ENCODE assay signal across 20 mouse cellular contexts in genomic region chr17:36136299-36136848, GRCm38 (mm10). TPM values are rescaled to one million over a fixed set of nuclear protein-coding genes. Genes with fewer than 3 reads are reported as not detected.
"Had no signal": no experiment of that assay in that cellular context is flagged by ENCODE, and none has a peak within 500 bp of the region (broad histone marks: within the 10 kb centered on the region; RNA-seq: fewer than 3 reads in every experiment).

No protein-coding gene starts in this region.

RNA-seq across cellular contexts. Expression of gene Gm7030, which starts 7.1 kb away (rescaled TPM):
- polyA plus RNA-seq: cerebellum, adult 2 months; cortical plate, adult 2 months; embryonic facial prominence, embryonic 10.5 days; embryonic facial prominence, embryonic 11.5 days; embryonic facial prominence, embryonic 12.5 days; embryonic facial prominence, embryonic 13.5 days; embryonic facial prominence, embryonic 14.5 days; embryonic facial prominence, embryonic 15.5 days; forebrain, embryonic 10.5 days; forebrain, embryonic 11.5 days; forebrain, embryonic 12.5 days; forebrain, embryonic 13.5 days; forebrain, embryonic 14.5 days; forebrain, embryonic 15.5 days; forebrain, embryonic 16.5 days; forebrain, postnatal 0 days; frontal cortex, adult 2 months; gonadal fat pad, adult 2 months; heart, adult 2 months had no signal

RNA-seq across cellular contexts. Expression of gene Gm19684, which starts 14.9 kb away (rescaled TPM):
- polyA plus RNA-seq: cerebellum, adult 2 months; cortical plate, adult 2 months; embryonic facial prominence, embryonic 10.5 days; embryonic facial prominence, embryonic 11.5 days; embryonic facial prominence, embryonic 12.5 days; embryonic facial prominence, embryonic 13.5 days; embryonic facial prominence, embryonic 14.5 days; embryonic facial prominence, embryonic 15.5 days; erythroblast, embryonic 14.5 days; forebrain, embryonic 10.5 days; forebrain, embryonic 11.5 days; forebrain, embryonic 12.5 days; forebrain, embryonic 13.5 days; forebrain, embryonic 14.5 days; forebrain, embryonic 15.5 days; forebrain, embryonic 16.5 days; forebrain, postnatal 0 days had no signal

RNA-seq across cellular contexts. Expression of gene Gm8909, which starts 32.0 kb away (rescaled TPM):
- polyA plus RNA-seq: cerebellum, adult 2 months; cortical plate, adult 2 months; embryonic facial prominence, embryonic 10.5 days; embryonic facial prominence, embryonic 11.5 days; embryonic facial prominence, embryonic 12.5 days; embryonic facial prominence, embryonic 13.5 days; embryonic facial prominence, embryonic 14.5 days; embryonic facial prominence, embryonic 15.5 days; erythroblast, embryonic 14.5 days; forebrain, embryonic 10.5 days; forebrain, embryonic 11.5 days; forebrain, embryonic 12.5 days; forebrain, embryonic 13.5 days; forebrain, embryonic 14.5 days; forebrain, embryonic 15.5 days; forebrain, embryonic 16.5 days; forebrain, postnatal 0 days; frontal cortex, adult 2 months; heart, adult 2 months had no signal

RNA-seq across cellular contexts. Expression of gene H2-T3, which starts 53.7 kb away (rescaled TPM):
- polyA plus RNA-seq: cerebellum, adult 2 months; cortical plate, adult 2 months; embryonic facial prominence, embryonic 10.5 days; embryonic facial prominence, embryonic 11.5 days; embryonic facial prominence, embryonic 12.5 days; embryonic facial prominence, embryonic 13.5 days; embryonic facial prominence, embryonic 14.5 days; embryonic facial prominence, embryonic 15.5 days; erythroblast, embryonic 14.5 days; forebrain, embryonic 10.5 days; forebrain, embryonic 11.5 days; forebrain, embryonic 12.5 days; forebrain, embryonic 13.5 days; forebrain, embryonic 14.5 days; forebrain, embryonic 15.5 days; forebrain, embryonic 16.5 days; forebrain, postnatal 0 days; frontal cortex, adult 2 months; gonadal fat pad, adult 2 months; heart, adult 2 months had no signal
